Mouse (Mus musculus) heart, embryonic 10.5 days (tissue): ENCODE data around the gene Knl1. TPM values are rescaled to one million over a fixed set of nuclear protein-coding genes. Genes with fewer than 3 reads are reported as not detected.

Source experiments
- DNase-seq: peaks from one replicate; pipeline ENCODE4 v3.0.0-alpha.2; 2017; ENCODE audit warnings: low spot score
- H3K27ac ChIP-seq: fragments of 300-500 bp; sonication (generic); 2 replicates; pipeline ENCODE4 v1.5.1; 2016; ENCODE audit warnings: mild to moderate bottlenecking
- H3K27me3 ChIP-seq: fragments of 300-500 bp; sonication (generic); 2 replicates; pipeline ENCODE4 v1.6.1; 2016; ENCODE audit warnings: mild to moderate bottlenecking; ENCODE audit not compliant: poor library complexity, insufficient read depth, severe bottlenecking
- H3K36me3 ChIP-seq: fragments of 300-500 bp; sonication (generic); 2 replicates; pipeline ENCODE4 v1.6.1; 2016; ENCODE audit warnings: mild to moderate bottlenecking, moderate library complexity
- H3K4me1 ChIP-seq: fragments of 300-500 bp; sonication (generic); 2 replicates; pipeline ENCODE4 v1.6.1; 2016; ENCODE audit warnings: mild to moderate bottlenecking
- H3K4me3 ChIP-seq: fragments of 300-500 bp; sonication (generic); 2 replicates; pipeline ENCODE4 v1.5.1; 2016; ENCODE audit warnings: mild to moderate bottlenecking, moderate library complexity
- H3K9me3 ChIP-seq: fragments of 300-500 bp; sonication (generic); 2 replicates; pipeline ENCODE4 v1.6.1; 2016; ENCODE audit warnings: mild to moderate bottlenecking, moderate library complexity
- WGBS: fragments of 180-500 bp; shearing (Covaris S2); methylation state at CpG from one replicate; pipeline ENCODE4 v1.1.7; 2016; 5-methylcytosine and 5-hydroxymethylcytosine counted together
- polyA plus RNA-seq: library from polyadenylated mRNA; unstranded; fragments of >200 nt; fragmentation: Nextera tagmentation; extraction: Ambion mirVana; gene quantifications from 2 replicates; pipeline ENCODE4 v1.2.1, GENCODE M21; 2016

The Knl1 gene
- polyA plus RNA-seq, 1 experiment from 2014 or later, result 36.3 TPM

DNA sequence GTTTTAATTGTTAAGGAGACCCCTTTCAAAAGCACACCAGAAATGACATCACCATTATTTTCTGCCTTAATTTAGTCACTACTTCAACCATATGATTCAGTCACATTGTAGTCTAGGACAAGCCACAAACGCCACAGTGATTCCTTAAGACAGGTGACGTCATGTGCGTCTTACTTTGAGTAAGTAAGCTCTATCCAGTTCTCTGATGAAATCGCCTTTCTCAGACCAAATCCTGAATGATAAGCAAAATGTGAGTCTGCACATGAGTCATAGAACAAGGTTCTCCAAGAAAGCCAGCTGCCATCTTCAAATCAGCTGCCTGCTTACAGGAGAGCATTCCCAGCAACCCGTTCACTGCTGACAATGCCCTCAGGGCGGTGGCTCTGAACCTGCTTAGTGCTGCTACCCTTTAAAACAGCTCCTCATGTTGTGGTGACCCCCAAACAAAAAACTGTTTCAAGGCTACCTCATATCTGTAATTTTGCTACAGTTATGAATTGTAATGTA lies 23.7 kb upstream of the Knl1 start:
- H3K27ac ChIP-seq, result no peak overlapping the region
- 94% methylated on average over 6 of the region's 6 CpGs for WGBS
- no peak overlapping the region for H3K4me3 ChIP-seq
- peaks cover 49% of the 10 kb centered on the region for H3K36me3 ChIP-seq
- no peaks in the 10 kb centered on the region for H3K27me3 ChIP-seq
- H3K4me1 ChIP-seq, result peaks cover 8% of the 10 kb centered on the region
- H3K9me3 ChIP-seq, result no peaks in the 10 kb centered on the region
- DNase-seq, result no peak

DNA sequence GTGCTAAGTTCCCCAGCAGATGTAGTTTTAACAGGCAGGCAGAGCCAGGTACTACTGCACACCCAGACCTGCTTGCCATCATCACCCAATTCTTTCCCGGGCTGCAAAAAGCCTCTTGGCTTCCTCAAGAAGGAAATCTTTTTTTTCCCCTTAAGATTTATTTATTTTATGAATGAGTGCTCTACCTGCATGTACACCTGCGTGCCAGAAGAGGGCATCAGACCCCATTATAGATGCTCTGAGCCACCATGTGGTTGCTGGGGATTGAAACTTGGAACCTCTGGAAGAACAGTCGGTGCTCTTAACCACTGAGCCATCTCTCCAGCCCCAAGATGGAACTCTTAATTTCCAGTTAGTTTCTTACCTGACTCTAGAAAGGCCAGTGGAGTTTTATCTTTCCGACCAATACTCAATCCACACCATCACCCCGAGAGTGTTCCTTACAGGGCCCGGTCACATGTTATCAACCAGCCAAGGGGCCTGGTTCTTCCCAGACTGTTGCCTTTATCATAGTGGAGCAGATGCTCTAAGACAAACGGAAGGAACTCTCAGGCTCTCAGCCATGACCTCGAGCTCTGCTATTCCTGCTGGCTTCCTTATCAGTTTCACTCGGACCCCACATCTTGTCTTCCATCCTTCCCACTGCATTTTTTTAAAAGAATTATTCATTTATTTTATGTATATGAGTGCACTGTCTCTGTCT lies 22.2 kb upstream of the Knl1 start:
- H3K4me3 ChIP-seq, result no peak overlapping the region
- peaks cover 8% of the 10 kb centered on the region for H3K4me1 ChIP-seq
- H3K36me3 ChIP-seq, result peaks cover 42% of the 10 kb centered on the region
- peak; percentile 83 for DNase-seq
- H3K27me3 ChIP-seq, result no peaks in the 10 kb centered on the region
- WGBS, result 61% methylated on average over 9 of the region's 9 CpGs
- no peak overlapping the region for H3K27ac ChIP-seq
- no peaks in the 10 kb centered on the region for H3K9me3 ChIP-seq

DNA sequence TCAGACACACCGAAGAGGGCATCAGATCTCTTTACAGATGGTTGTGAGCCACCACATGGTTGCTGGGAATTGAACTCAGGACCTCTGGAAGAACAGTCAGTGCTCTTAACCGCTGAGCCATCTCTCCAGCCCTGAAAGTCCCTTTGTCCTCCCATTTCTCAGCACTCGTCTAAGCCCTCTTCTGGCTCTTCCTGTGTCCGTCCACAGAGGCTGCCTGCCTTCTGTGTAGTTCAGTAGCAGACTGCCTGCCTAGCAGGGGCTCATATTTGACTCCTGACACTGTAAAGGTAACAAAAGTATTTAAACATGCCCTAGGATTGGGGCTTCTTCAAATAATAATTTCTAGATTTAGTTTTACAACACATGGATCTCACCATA lies 21.7 kb upstream of the Knl1 start:
- Histone ChIP-seq H3K27me3 (no peaks in the 10 kb centered on the region), H3K4me3 (no peak overlapping the region), H3K27ac (no peak overlapping the region), H3K4me1 (peaks cover 8% of the 10 kb centered on the region), H3K36me3 (peaks cover 39% of the 10 kb centered on the region), H3K9me3 (no peaks in the 10 kb centered on the region)
- WGBS, result 64% methylated on average over 4 of the region's 4 CpGs
- DNase-seq, result peak; percentile 43

DNA sequence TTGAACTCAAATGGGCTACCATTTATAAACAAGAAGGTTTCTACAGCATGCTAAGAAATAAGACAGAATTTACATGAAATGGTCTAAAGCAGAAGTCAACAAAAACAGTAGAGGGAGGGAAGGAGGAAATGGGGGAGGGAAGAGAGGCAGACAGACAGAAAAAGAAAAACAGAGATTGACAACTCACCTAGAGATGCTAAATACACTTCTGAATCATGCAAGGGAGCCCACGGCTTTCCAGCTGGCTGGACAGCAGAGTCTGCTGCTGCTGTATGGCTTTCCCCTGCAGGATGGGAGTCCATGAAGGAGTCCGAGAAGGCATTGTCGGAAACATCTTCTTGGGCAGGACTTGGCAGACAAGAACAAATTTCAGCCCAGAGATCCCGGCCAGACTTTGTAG lies 20.0 kb upstream of the Knl1 start:
- DNase-seq, result peak; percentile 56
- Histone ChIP-seq H3K27me3 (no peaks in the 10 kb centered on the region), H3K4me1 (peaks cover 8% of the 10 kb centered on the region), H3K27ac (no peak overlapping the region), H3K9me3 (no peaks in the 10 kb centered on the region), H3K4me3 (no peak overlapping the region), H3K36me3 (peaks cover 21% of the 10 kb centered on the region)
- WGBS, result 89% methylated on average over 4 of the region's 4 CpGs

DNA sequence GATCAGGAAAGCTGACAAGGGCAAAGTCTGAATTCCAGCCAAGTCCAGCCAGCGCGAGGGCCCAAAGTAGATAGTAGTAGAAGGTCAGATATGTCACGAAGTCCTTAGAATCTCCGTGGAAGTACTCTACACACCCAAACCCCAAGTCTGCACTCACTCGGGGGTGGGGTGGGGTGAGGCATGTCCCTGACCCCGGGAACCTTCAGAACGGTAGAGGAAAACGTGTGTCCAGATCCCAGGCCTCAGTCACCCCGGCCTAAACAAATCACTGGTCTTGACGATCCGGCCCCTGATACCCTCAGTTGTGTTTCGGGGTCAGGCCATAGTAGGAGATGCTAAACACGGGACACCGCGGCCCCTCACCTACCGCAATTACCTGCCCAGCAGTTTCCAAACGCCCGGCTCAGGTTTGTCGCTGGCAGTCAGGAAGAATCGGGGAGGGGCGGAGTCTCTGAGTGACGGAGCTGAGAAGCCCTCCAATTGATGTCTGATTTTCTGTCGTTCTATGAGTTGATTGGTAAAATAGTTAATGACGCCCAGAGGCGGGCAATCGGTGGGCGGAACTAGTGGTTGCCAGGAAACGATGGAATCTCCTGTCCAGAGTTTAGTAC lies 17.9 kb upstream of the Knl1 start, which contains the start of gene Ccdc32:
Ccdc32 (minus strand) TSS at position 453 of the 611 bp plus-strand sequence.
- peaks cover 8% of the 10 kb centered on the region; the same call in 1 of the 2 replicates for H3K36me3 ChIP-seq
- peaks cover 8% of the 10 kb centered on the region for H3K4me1 ChIP-seq
- no peaks in the 10 kb centered on the region for H3K9me3 ChIP-seq
- H3K4me3 ChIP-seq, result peak within 1 kb of the TSS; percentile 88
- WGBS, result under 1% methylated on average over 28 of the region's 28 CpGs
- H3K27ac ChIP-seq, result peak within 1 kb of the TSS; percentile 88
- peak; percentile 98 for DNase-seq
- H3K27me3 ChIP-seq, result no peaks in the 10 kb centered on the region

GRCm38 (mm10) chr2:119032191-119032590 lies 14.7 kb upstream of the Knl1 start:
- H3K4me1 ChIP-seq, result peaks cover 16% of the 10 kb centered on the region
- 64% methylated on average over 4 of the region's 4 CpGs for WGBS
- H3K27ac ChIP-seq, result no peak overlapping the region
- no peaks in the 10 kb centered on the region for H3K27me3 ChIP-seq
- no peaks in the 10 kb centered on the region for H3K9me3 ChIP-seq
- no peak overlapping the region for H3K4me3 ChIP-seq
- no peak for DNase-seq
- H3K36me3 ChIP-seq, result peaks cover 6% of the 10 kb centered on the region

GRCm38 (mm10) chr2:119034656-119035396 lies 12.1 kb upstream of the Knl1 start, which contains the start of gene Rpusd2:
TSS of gene Rpusd2 (plus strand) at chr2:119034790.
- under 1% methylated on average over 48 of the region's 49 CpGs for WGBS
- Histone ChIP-seq H3K4me3 (peak within 1 kb of the TSS; percentile 99), H3K36me3 (peaks cover 30% of the 10 kb centered on the region), H3K4me1 (peaks cover 8% of the 10 kb centered on the region), H3K9me3 (no peaks in the 10 kb centered on the region), H3K27ac (peak within 1 kb of the TSS; percentile 94), H3K27me3 (no peaks in the 10 kb centered on the region)
- DNase-seq, result peak; percentile 99

DNA sequence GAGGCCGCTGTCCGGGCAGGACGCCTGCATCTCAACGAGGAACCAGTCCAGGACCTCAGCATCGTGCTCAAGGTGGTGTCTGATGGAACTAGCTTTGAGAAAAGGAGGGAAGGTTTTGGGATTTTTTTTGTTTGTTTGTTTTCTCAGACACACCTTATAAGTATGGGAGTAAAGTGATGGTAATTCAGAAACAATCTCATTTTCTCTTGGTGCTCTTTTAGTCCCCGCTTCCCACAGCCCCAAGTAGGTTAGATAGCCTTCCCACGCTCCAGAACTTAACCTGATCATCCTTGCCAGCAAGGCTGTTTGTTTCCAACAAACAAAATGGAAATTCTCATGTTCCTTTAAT lies 11.5 kb upstream of the Knl1 start:
- Histone ChIP-seq H3K27me3 (no peaks in the 10 kb centered on the region), H3K4me3 (peak overlapping the region; percentile 99), H3K9me3 (no peaks in the 10 kb centered on the region), H3K36me3 (peaks cover 31% of the 10 kb centered on the region), H3K4me1 (peaks cover 8% of the 10 kb centered on the region), H3K27ac (peak overlapping the region; percentile 94)
- DNase-seq, result no peak
- 10% methylated on average over 7 of the region's 7 CpGs for WGBS

GRCm38 (mm10) chr2:119040882-119041281 lies 6.0 kb upstream of the Knl1 start:
- peaks cover 38% of the 10 kb centered on the region for H3K36me3 ChIP-seq
- WGBS, result 50% methylated on average over 4 of the region's 4 CpGs
- H3K4me1 ChIP-seq, result no peaks in the 10 kb centered on the region
- H3K27me3 ChIP-seq, result no peaks in the 10 kb centered on the region
- no peak overlapping the region for H3K4me3 ChIP-seq
- no peaks in the 10 kb centered on the region for H3K9me3 ChIP-seq
- DNase-seq, result no peak
- H3K27ac ChIP-seq, result no peak overlapping the region

GRCm38 (mm10) chr2:119045163-119045562 lies 1.8 kb upstream of the Knl1 start:
- 66% methylated on average over 2 of the region's 2 CpGs for WGBS
- no peak overlapping the region for H3K27ac ChIP-seq
- no peak for DNase-seq
- no peak overlapping the region for H3K4me3 ChIP-seq
- no peaks in the 10 kb centered on the region for H3K9me3 ChIP-seq
- H3K36me3 ChIP-seq, result 0 out of 2 replicates have a peak, but pooled peaks cover 7% of the 10 kb centered on the region
- H3K27me3 ChIP-seq, result no peaks in the 10 kb centered on the region
- peaks cover 10% of the 10 kb centered on the region; the same call in 1 of the 2 replicates for H3K4me1 ChIP-seq

DNA sequence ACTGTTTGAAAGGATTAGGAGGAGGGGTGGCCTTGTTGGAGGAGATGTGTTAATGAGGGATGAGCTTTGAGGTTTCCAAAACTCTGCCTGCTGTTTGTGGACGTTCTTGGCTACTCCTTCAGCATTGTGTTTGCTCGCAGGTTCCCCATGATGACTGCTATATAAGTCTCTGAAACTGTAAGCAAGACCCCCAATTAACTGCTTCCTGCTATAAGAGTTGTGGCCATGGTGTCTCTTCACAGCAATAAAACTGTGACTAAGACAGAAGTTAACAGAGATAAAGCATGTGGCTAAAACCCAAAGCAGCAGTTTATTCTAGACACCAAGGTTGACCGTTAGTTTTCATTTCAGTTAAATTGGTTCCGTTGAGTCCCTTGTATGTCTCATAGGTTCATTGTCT lies 930 bp downstream of the Knl1 start:
- WGBS, result 24% methylated on average over 4 of the region's 4 CpGs
- no peak for DNase-seq
- no peaks in the 10 kb centered on the region for H3K36me3 ChIP-seq
- H3K9me3 ChIP-seq, result no peaks in the 10 kb centered on the region
- peak overlapping the region; percentile 90 for H3K4me3 ChIP-seq
- peaks cover 24% of the 10 kb centered on the region for H3K4me1 ChIP-seq
- H3K27me3 ChIP-seq, result no peaks in the 10 kb centered on the region
- peak overlapping the region; percentile 94 for H3K27ac ChIP-seq

DNA sequence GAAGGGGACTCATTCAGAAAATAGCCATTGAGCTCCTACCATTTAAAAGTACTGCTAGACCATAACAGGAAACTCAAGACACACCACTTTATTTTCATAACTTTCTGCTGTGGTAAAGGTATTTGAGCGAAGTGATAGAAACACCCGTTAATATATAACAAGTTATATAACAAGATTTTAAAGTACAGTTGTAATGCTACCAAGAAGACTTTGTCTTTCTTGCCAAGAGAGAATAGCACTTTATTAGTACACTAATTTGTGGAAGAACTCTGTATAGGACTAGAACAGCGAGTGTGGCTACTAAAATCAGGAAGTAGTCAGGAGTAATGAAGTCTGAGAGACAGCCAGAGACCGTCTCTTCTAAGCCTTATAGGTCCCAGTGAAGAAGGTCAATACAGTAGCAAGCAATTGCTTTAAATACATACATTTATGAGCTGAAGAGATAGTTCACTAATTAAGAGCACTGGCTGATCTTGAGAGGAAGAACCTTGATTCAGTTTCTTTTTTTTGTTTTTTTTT lies 3.3 kb downstream of the Knl1 start:
- no peak overlapping the region for H3K4me3 ChIP-seq
- H3K4me1 ChIP-seq, result peaks cover 24% of the 10 kb centered on the region
- no peaks in the 10 kb centered on the region for H3K36me3 ChIP-seq
- H3K27me3 ChIP-seq, result no peaks in the 10 kb centered on the region
- H3K27ac ChIP-seq, result no peak overlapping the region
- no peaks in the 10 kb centered on the region for H3K9me3 ChIP-seq
- no peak for DNase-seq
- 89% methylated on average over 4 of the region's 4 CpGs for WGBS

GRCm38 (mm10) chr2:119060139-119060538 lies 13.2 kb downstream of the Knl1 start:
- Histone ChIP-seq H3K4me3 (no peak overlapping the region), H3K27ac (no peak overlapping the region), H3K9me3 (no peaks in the 10 kb centered on the region), H3K36me3 (peaks cover 46% of the 10 kb centered on the region), H3K4me1 (no peaks in the 10 kb centered on the region), H3K27me3 (no peaks in the 10 kb centered on the region)
- WGBS, result 93% methylated on average over 2 of the region's 2 CpGs
- DNase-seq, result no peak
